Mouse (Mus musculus) common myeloid progenitor, adult 5-6 weeks (primary cell): ENCODE results near the gene Xkr7. TPM values are rescaled to one million over a fixed set of nuclear protein-coding genes. Genes with fewer than 3 reads are reported as not detected.

Experiments
- ATAC-seq: replicated peaks from 2 replicates; pipeline ENCODE4 v1.8.0; 2016; ENCODE audit warnings: low read depth, mild to moderate bottlenecking, moderate TSS enrichment, inconsistent platforms; ENCODE audit not compliant: poor library complexity, severe bottlenecking
- total RNA-seq: library from RNA; stranded (forward); fragments of 200-1000, 187-1606 nt; gene quantifications from 2 replicates; pipeline ENCODE4 v1.2.3, GENCODE M21; 2017

The Xkr7 gene
- not detected in 2 replicates for total RNA-seq

- no peak for ATAC-seq
These were observed at the start of gene Xkr7 for GRCm38 (mm10) chr2:153031126-153032082. TSS of gene Xkr7 (plus strand) at chr2:153031852.

- no peak for ATAC-seq
These were observed 46.1 kb upstream of the Xkr7 start for GRCm38 (mm10) chr2:152985582-152985981.

DNA sequence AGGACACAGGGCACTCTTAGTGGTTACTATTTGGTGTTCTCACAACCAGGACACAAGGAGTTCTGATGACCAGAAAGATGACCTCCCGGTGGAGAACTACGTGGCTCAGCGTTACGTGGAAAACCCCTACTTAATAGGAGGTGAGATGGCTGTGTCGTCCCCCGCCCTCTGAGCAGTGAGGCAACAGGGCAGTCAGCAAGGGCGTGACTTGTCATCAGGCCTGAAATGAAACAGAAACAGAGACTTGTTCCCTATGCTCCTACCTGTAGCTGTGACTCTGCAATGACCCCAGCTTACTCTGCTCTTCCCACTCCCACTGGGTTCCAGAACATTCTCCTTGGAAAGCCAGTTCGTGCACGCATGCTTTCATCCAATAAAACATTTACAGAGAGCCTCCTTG lies 40.1 kb upstream of the Xkr7 start:
- no peak for ATAC-seq

GRCm38 (mm10) chr2:152997046-152997445 lies 34.6 kb upstream of the Xkr7 start:
- no peak for ATAC-seq

- peak; percentile 72 for ATAC-seq
These were observed 29.0 kb upstream of the Xkr7 start for GRCm38 (mm10) chr2:153002492-153003248.

- ATAC-seq: peak; percentile 88
These were observed 27.8 kb upstream of the Xkr7 start for GRCm38 (mm10) chr2:153003681-153004338.

DNA sequence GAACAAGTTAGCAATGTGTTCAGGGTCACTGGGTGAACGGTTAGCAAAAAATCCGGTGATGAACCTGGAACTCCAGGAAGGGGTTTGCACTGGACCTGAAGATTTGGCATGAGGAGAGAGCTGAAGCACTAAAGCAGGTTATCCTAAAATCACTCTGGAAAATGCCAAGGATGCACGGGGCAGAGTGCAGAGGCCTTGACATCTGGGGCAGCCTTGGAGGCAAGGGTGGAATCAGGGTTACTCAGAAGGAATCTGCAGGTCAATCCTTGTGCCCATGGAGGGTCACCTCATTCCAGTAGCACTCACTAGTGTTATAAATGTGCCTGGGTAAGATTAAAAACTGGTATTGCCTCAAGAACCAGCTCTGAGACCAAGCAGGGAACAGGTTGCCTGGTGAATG lies 25.7 kb upstream of the Xkr7 start:
- ATAC-seq: no peak

- ATAC-seq: no peak
These were observed 22.3 kb upstream of the Xkr7 start for GRCm38 (mm10) chr2:153009192-153009973.

- ATAC-seq: no peak
These were observed 17.7 kb upstream of the Xkr7 start for GRCm38 (mm10) chr2:153013724-153014515.

DNA sequence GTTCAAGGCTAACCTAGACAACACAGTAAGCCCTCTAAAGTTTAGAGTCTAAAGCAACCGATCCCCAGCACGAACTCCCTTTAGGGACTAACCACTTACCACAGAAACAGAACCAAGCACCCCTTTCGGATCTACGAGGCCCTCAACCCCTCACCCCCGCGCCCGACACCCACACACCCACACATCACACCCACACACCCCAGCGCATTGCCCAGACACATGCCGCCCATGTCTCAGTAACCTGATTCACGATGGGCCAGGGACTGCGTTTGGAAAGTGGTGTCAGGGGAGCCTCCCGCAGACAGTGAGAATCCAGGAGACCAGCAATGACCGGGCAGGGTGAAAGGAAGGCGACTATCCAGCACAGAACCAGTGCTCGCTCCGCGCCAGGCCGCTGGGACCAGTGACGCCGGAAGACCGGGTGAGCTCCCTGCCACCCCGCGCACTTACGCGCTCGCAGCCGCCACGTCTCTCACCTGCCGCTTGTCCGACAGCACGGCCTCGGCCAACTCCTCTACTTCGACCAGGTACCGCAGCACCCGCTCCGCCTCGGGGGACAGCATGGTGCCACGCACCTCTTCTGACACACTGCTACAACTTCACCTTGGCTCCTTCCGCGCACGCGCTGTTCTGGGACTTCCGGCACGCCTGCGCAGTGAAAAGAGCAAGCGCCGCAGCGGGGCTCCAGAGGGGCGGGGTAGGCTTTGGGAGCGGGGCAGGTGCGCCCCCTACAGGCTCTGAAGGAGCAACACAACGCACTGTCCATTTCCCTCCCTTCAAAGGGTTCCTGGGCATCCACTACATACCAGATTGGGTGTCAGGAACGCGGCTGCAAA lies 16.7 kb upstream of the Xkr7 start, which contains the start of gene Pdrg1:
Pdrg1 (minus strand) TSS at position 670 of the 836 bp plus-strand sequence.
- peak; percentile 94 for ATAC-seq

DNA sequence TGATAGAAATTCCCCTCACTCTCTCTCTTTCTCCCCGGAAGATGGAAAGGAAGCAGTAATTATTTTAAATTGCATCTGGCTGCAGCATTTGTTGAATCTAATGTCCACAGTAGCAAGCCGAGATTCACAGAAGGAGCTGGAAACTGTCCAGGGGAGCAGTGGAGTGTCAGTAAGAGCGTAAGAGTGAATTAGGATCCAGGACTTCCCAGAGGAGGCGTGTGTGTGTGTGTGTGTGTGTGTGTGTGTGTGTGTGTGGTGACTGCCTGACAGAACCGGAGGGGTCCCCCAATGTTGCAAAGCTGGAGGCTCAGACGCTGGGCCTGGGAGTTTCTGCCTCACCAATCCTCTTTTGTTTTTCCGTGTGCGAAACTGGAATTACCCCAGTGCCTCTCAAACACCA lies 15.8 kb upstream of the Xkr7 start:
- ATAC-seq: no peak

GRCm38 (mm10) chr2:153016786-153017185 lies 14.9 kb upstream of the Xkr7 start:
- ATAC-seq: no peak

GRCm38 (mm10) chr2:153019355-153019754 lies 12.3 kb upstream of the Xkr7 start:
- ATAC-seq: no peak

DNA sequence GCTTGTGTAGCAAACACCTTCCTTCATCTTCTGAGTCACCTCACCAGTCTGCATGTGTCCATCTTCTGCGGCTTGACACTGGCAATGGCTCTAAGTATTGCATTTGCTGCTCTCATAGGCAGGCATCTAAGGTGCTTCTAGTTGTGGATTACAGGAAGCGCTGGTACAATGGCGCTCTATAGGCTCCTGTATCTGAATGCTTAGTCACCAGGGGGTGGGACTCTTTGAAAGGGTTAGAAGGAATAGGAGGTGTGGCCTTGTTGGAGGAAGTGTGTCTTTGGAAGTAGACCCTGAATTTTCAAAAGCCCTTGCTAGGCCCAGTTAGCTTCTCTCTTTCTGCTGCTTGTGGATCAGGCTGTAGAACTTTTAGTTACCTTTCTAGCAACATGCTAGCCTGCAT lies 10.5 kb upstream of the Xkr7 start:
- ATAC-seq: peak; percentile 82

- no peak for ATAC-seq
These were observed 8.8 kb upstream of the Xkr7 start for GRCm38 (mm10) chr2:153022855-153023254.

DNA sequence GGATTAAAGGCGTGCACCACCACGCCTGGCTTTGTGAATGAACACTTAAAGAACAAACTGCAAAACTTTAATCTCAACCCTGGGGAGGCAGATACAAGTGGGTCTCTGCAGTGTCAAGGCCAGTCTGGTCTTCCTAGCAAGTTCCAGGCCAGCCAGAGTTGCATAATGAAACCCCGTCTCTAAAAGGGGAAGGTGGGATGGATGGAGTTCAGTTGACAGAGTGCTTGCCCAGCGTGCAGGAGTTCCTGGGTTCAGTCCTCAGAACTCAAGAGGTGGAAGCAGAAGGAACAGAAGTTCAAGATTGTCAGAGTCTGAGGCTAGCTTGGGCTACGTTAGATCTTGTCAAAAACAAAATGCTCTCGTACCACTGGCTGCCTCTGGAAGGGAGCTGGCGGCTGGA lies 5.6 kb upstream of the Xkr7 start:
- ATAC-seq: 0 out of 2 replicates have a peak, but pooled peaks have one; percentile 27

GRCm38 (mm10) chr2:153027501-153027900 lies 4.2 kb upstream of the Xkr7 start:
- no peak for ATAC-seq

- ATAC-seq: no peak
These were observed 1.2 kb upstream of the Xkr7 start for GRCm38 (mm10) chr2:153030422-153030821.
